ENCODE assay signal across 20 mouse cellular contexts in the genomic region with DNA sequence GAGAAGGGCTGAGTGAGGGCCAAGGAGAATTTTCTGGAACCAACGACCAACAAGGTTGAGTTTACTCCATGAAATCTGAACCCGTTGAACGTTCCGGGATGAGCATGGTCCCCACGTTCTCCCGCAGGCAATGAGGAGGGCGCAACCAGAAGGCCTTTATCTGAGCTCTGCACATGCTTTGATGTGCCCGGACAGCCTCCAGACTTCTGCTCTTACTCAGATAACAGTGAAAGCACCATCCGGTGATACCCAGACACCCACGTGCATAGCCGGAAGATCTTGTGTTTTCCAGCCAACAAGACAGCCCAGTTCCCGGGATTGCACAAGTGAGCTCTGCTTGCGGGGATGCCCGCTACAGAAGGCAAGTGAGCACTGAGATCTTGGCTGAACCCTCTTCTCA. TPM values are rescaled to one million over a fixed set of nuclear protein-coding genes. Genes with fewer than 3 reads are reported as not detected.
A peak's percentile ranks its signal among the peaks of the same experiment; 100 is the strongest.
DNase-seq lines count a peak whose midpoint lies in the region; ATAC-seq and TF ChIP-seq lines count a peak whose summit lies in the region.
"Had no signal": no experiment of that assay in that cellular context is flagged by ENCODE, and none has a peak within 500 bp of the region (broad histone marks: within the 10 kb centered on the region; RNA-seq: fewer than 3 reads in every experiment).

No protein-coding gene starts in this region.

- no peaks in the 10 kb centered on the region for H3K9me3 ChIP-seq in heart, embryonic 11.5 days (replicated peaks; ENCODE audit: control insufficient read depth, low read length)
- no peaks in the 10 kb centered on the region for H3K9me3 ChIP-seq in liver, postnatal 0 days (ENCODE audit: low read length)
- no peaks in the 10 kb centered on the region for H3K9me3 ChIP-seq in hindbrain, embryonic 16.5 days (ENCODE audit: control insufficient read depth, low read length)
- H3K9me3 ChIP-seq in hindbrain, embryonic 13.5 days = no peaks in the 10 kb centered on the region
- H3K9me3 ChIP-seq: embryonic facial prominence, embryonic 12.5 days; forebrain, embryonic 15.5 days; limb, embryonic 13.5 days had no signal

- no peak for DNase-seq in heart, postnatal 14 days
- peak; percentile 42 for DNase-seq in 416B (ENCODE audit: low read depth)
- DNase-seq in liver, postnatal 0 days = peak; percentile 76
- DNase-seq in kidney, adult 9 months = no peak
- DNase-seq: cerebellum, adult 9-10 months; kidney, postnatal 25 days; lung, postnatal 4 days; right cerebral cortex, postnatal 14 days; thymus, adult 18-20 months had no signal

- H3K4me3 ChIP-seq in heart, embryonic 11.5 days (ENCODE audit: low read depth, low read length) = no peak overlapping the region
- H3K4me3 ChIP-seq in liver, postnatal 0 days (ENCODE audit: low read depth, low read length) = 0 out of 2 replicates have a peak overlapping the region, but pooled peaks have one; percentile 3
- H3K4me3 ChIP-seq in hindbrain, embryonic 16.5 days (ENCODE audit: low read length) = no peak overlapping the region
- no peak overlapping the region for H3K4me3 ChIP-seq in hindbrain, embryonic 13.5 days
- H3K4me3 ChIP-seq: embryonic facial prominence, embryonic 12.5 days; forebrain, embryonic 15.5 days; limb, embryonic 13.5 days had no signal

- no peaks in the 10 kb centered on the region for H3K36me3 ChIP-seq in heart, embryonic 11.5 days (ENCODE audit: control insufficient read depth, insufficient read depth, low read length)
- peaks cover 7% of the 10 kb centered on the region for H3K36me3 ChIP-seq in liver, postnatal 0 days (replicated peaks; ENCODE audit: insufficient read depth, low read length)
- H3K36me3 ChIP-seq in hindbrain, embryonic 16.5 days (ENCODE audit: control insufficient read depth, insufficient read depth, low read length) = peaks cover 2% of the 10 kb centered on the region; the same call in 1 of the 2 replicates
- H3K36me3 ChIP-seq in hindbrain, embryonic 13.5 days = peaks cover 3% of the 10 kb centered on the region
- H3K36me3 ChIP-seq: forebrain, embryonic 15.5 days had no signal

- peak; percentile 69 for ATAC-seq in heart, embryonic 11.5 days (replicated peaks; ENCODE audit: insufficient number of reproducible peaks, low FRiP score, low TSS enrichment)
- peak; percentile 33 for ATAC-seq in common myeloid progenitor, adult 5-6 weeks (replicated peaks; ENCODE audit: low read depth, poor library complexity, severe bottlenecking)
- peak; percentile 76 for ATAC-seq in liver, postnatal 0 days
- ATAC-seq in hindbrain, embryonic 16.5 days = no peak
- ATAC-seq in hindbrain, embryonic 13.5 days (ENCODE audit: low FRiP score) = no peak
- ATAC-seq: activated CD4-positive, CD25-positive, alpha-beta regulatory T cell, adult 4 months; forebrain, embryonic 15.5 days; inflammation-experienced regulatory T-cells, adult 6 months had no signal

- H3K4me1 ChIP-seq in heart, embryonic 11.5 days (ENCODE audit: control insufficient read depth, insufficient read depth, low read length) = peaks cover 20% of the 10 kb centered on the region
- H3K4me1 ChIP-seq in liver, postnatal 0 days (ENCODE audit: insufficient read depth) = peaks cover 43% of the 10 kb centered on the region
- peaks cover 17% of the 10 kb centered on the region for H3K4me1 ChIP-seq in hindbrain, embryonic 16.5 days (ENCODE audit: control insufficient read depth, insufficient read depth, low read depth, low read length)
- peaks cover 32% of the 10 kb centered on the region for H3K4me1 ChIP-seq in hindbrain, embryonic 13.5 days (replicated peaks)

- H3K4me2 ChIP-seq in heart, embryonic 11.5 days = peak overlapping the region; percentile 27
- peak overlapping the region; percentile 58 for H3K4me2 ChIP-seq in liver, postnatal 0 days (ENCODE audit: low read depth, low read length)
- H3K4me2 ChIP-seq in hindbrain, embryonic 16.5 days (ENCODE audit: low read length) = no peak overlapping the region
- no peak overlapping the region for H3K4me2 ChIP-seq in hindbrain, embryonic 13.5 days
- H3K4me2 ChIP-seq: embryonic facial prominence, embryonic 12.5 days; forebrain, embryonic 15.5 days; limb, embryonic 13.5 days had no signal

- WGBS in heart, embryonic 11.5 days (ENCODE audit: insufficient replicate concordance) = 51% methylated on average over 14 of the region's 14 CpGs
- 49% methylated on average over 14 of the region's 14 CpGs for WGBS in liver, postnatal 0 days (ENCODE audit: insufficient replicate concordance)
- 94% methylated on average over 14 of the region's 14 CpGs for WGBS in hindbrain, embryonic 16.5 days
- whole genome bisulfite sequencing in hindbrain, embryonic 13.5 days = 92% methylated on average over 14 of the region's 14 CpGs

- no peak for TF ChIP-seq CTCF in liver, postnatal 0 days (IDR thresholded peaks at IDR 0.05; ENCODE audit: low read depth)

- no peaks in the 10 kb centered on the region for H3K27me3 ChIP-seq in heart, embryonic 11.5 days (ENCODE audit: control insufficient read depth, insufficient read depth, low read length)
- no peaks in the 10 kb centered on the region for H3K27me3 ChIP-seq in liver, postnatal 0 days (ENCODE audit: insufficient read depth, low read length)
- no peaks in the 10 kb centered on the region for H3K27me3 ChIP-seq in hindbrain, embryonic 16.5 days (replicated peaks; ENCODE audit: control insufficient read depth, insufficient read depth, low read length)
- peaks cover 15% of the 10 kb centered on the region; the same call in 1 of the 2 replicates for H3K27me3 ChIP-seq in hindbrain, embryonic 13.5 days

- peak overlapping the region; percentile 60 for H3K27ac ChIP-seq in heart, embryonic 11.5 days (ENCODE audit: low read depth, low read length)
- peak overlapping the region; percentile 96 for H3K27ac ChIP-seq in liver, postnatal 0 days (ENCODE audit: low read depth)
- no peak overlapping the region for H3K27ac ChIP-seq in hindbrain, embryonic 16.5 days (ENCODE audit: low read depth, low read length)
- H3K27ac ChIP-seq in hindbrain, embryonic 13.5 days = no peak overlapping the region
- H3K27ac ChIP-seq: embryonic facial prominence, embryonic 12.5 days; forebrain, embryonic 15.5 days; limb, embryonic 13.5 days had no signal

- peak; percentile 99 for TF ChIP-seq EP300 in liver, postnatal 0 days (IDR thresholded peaks at IDR 0.05; ENCODE audit: low read depth)

- intact Hi-C loops in heart, postnatal 14 days (cut with DNase I) = loop anchor here (10.0 kb wide), 2 partner anchors 388 to 458 kb away; no protein-coding TSS in a partner anchor

- H3K9ac ChIP-seq in heart, embryonic 11.5 days (ENCODE audit: low read depth, low read length) = no peak overlapping the region
- H3K9ac ChIP-seq in liver, postnatal 0 days (replicated peaks) = no peak overlapping the region
- no peak overlapping the region for H3K9ac ChIP-seq in hindbrain, embryonic 16.5 days (ENCODE audit: low read depth, low read length)
- no peak overlapping the region for H3K9ac ChIP-seq in hindbrain, embryonic 13.5 days
- H3K9ac ChIP-seq: embryonic facial prominence, embryonic 12.5 days; forebrain, embryonic 15.5 days; limb, embryonic 13.5 days had no signal

RNA-seq across cellular contexts. Expression of a gene that starts 2.3 kb away (rescaled TPM):
- polyA plus RNA-seq in heart, embryonic 11.5 days (2014; fragmentation: Nextera tagmentation; extraction: Ambion mirVana) = 50.1 and 54.1 TPM in 2 replicates
- 10 to 100 TPM; 49.4 to 59.4 TPM for total RNA-seq in heart, postnatal 14 days (2021)
- total RNA-seq in common myeloid progenitor, adult 5-6 weeks (2017) = 41.1 and 53.9 TPM in 2 replicates
- polyA plus RNA-seq in liver, postnatal 0 days (2015; fragmentation: Nextera tagmentation; extraction: Ambion mirVana) = 51.6 and 51.8 TPM in 2 replicates
- polyA plus RNA-seq in hindbrain, embryonic 16.5 days (2015; fragmentation: Nextera tagmentation; extraction: Ambion mirVana) = 45.1 and 51.3 TPM in 2 replicates
- 54.8 and 55.0 TPM in 2 replicates for polyA plus RNA-seq in hindbrain, embryonic 13.5 days (2015; fragmentation: Nextera tagmentation; extraction: Ambion mirVana)

RNA-seq across cellular contexts. Expression of a gene that starts 56.5 kb away (rescaled TPM):
- not detected in 2 replicates for polyA plus RNA-seq in heart, embryonic 11.5 days (2014; fragmentation: Nextera tagmentation; extraction: Ambion mirVana)
- not detected for total RNA-seq in heart, postnatal 14 days (2021)
- not detected in 2 replicates for total RNA-seq in common myeloid progenitor, adult 5-6 weeks (2017)
- not detected in 2 replicates for polyA plus RNA-seq in liver, postnatal 0 days (2015; fragmentation: Nextera tagmentation; extraction: Ambion mirVana)
- not detected in 2 replicates for polyA plus RNA-seq in hindbrain, embryonic 16.5 days (2015; fragmentation: Nextera tagmentation; extraction: Ambion mirVana)
- not detected in 2 replicates for polyA plus RNA-seq in hindbrain, embryonic 13.5 days (2015; fragmentation: Nextera tagmentation; extraction: Ambion mirVana)
- total RNA-seq: layer of hippocampus, postnatal 25 days had no signal
- polyA plus RNA-seq: activated CD4-positive, CD25-positive, alpha-beta regulatory T cell, adult 4 months; embryonic facial prominence, embryonic 12.5 days; forebrain, embryonic 15.5 days; heart, embryonic 16.5 days; inflammation-experienced regulatory T-cells, adult 6 months; limb, embryonic 13.5 days had no signal

Comparison
In these comparisons a context has a peak if more than half of its experiments do, and no peak if none do; other contexts are left out.
1. ATAC-seq: peak in heart, embryonic 11.5 days (single experiment), common myeloid progenitor, adult 5-6 weeks (single experiment) and liver, postnatal 0 days (single experiment); none in hindbrain, embryonic 16.5 days (single experiment) and hindbrain, embryonic 13.5 days (single experiment).
2. H3K27ac ChIP-seq: peak in heart, embryonic 11.5 days (single experiment) and liver, postnatal 0 days (single experiment); none in hindbrain, embryonic 16.5 days (single experiment) and hindbrain, embryonic 13.5 days (single experiment).
3. H3K4me2 ChIP-seq: peak in heart, embryonic 11.5 days (single experiment) and liver, postnatal 0 days (single experiment); none in hindbrain, embryonic 16.5 days (single experiment) and hindbrain, embryonic 13.5 days (single experiment).
4. DNase-seq: peak in 416B (single experiment) and liver, postnatal 0 days (single experiment); none in heart, postnatal 14 days (0 of 2) and kidney, adult 9 months (single experiment).